Mouse (Mus musculus) thymus, adult 2 months (tissue): Measurements from ENCODE around the gene Ttc7.

ENCODE experiments used
- CTCF ChIP-seq: fragments of 200-500 bp; IDR thresholded peaks from 2 replicates; pipeline ENCODE4 v1.5.1; 2012; ENCODE audit warnings: mild to moderate bottlenecking, control low read depth, low read length, moderate library complexity, borderline replicate concordance; ENCODE audit not compliant: control insufficient read depth, poor library complexity, insufficient read depth; ENCODE audit errors: extremely low read depth
- POLR2A ChIP-seq: fragments of 200-500 bp; IDR thresholded peaks from 2 replicates; pipeline ENCODE4 v1.6.1; 2012; ENCODE audit warnings: mild to moderate bottlenecking, low read length, control low read depth, moderate library complexity; ENCODE audit not compliant: control insufficient read depth, poor library complexity, insufficient read depth; ENCODE audit errors: extremely low read depth

DNA sequence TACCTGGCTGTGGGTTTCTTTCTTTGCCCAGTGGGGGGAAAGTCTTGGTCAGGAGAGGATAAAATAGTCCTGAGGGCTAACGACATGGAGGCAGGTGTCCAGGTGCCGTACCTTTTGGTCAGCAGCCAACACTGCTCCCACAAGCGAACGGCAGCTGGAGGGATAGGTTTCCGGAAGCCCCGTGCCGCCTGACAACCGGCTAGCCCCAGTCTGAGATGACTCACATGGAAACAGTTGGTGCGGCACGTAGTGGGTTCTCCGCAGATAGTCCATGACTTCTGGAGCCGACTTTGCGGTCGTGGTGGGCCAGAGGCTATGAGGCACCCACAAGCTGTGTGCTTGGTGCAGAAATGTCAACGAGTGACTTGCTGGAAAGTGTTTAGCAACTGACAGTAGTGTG lies 81.4 kb downstream of the Ttc7 start:
- TF ChIP-seq CTCF (no peak), POLR2A (no peak)
